Mouse (Mus musculus) spleen, adult 2 months (tissue): ENCODE data around the gene H2afy. TPM values are rescaled to one million over a fixed set of nuclear protein-coding genes. Genes with fewer than 3 reads are reported as not detected.

Experiments
- DNase-seq, 2 experiments: peaks; one replicate each; pipeline versions ENCODE4 v3.0.0 to v3.0.0-alpha.2; 2012 to 2021; ENCODE audit warnings: low spot score in 2 of 2, low read depth in 1 of 2
- H3K27ac ChIP-seq: fragments of 200-500 bp; 2 replicates; pipeline ENCODE4 v1.5.1; 2012; ENCODE audit warnings: low read length, inconsistent platforms; ENCODE audit not compliant: insufficient read depth
- H3K27me3 ChIP-seq: fragments of 200-500 bp; 2 replicates; pipeline ENCODE4 v1.6.1; 2012; ENCODE audit warnings: mild to moderate bottlenecking, moderate library complexity, low read length, inconsistent platforms; ENCODE audit not compliant: control insufficient read depth, insufficient read depth
- H3K36me3 ChIP-seq: fragments of 200-500 bp; 2 replicates; pipeline ENCODE4 v1.6.1; 2012; ENCODE audit warnings: mild to moderate bottlenecking, low read length, inconsistent platforms; ENCODE audit not compliant: control insufficient read depth, insufficient read depth
- H3K4me1 ChIP-seq: fragments of 200-500 bp; 2 replicates; pipeline ENCODE4 v1.6.1; 2011; ENCODE audit warnings: inconsistent platforms; ENCODE audit not compliant: control insufficient read depth, insufficient read depth, insufficient read length
- H3K4me3 ChIP-seq: fragments of 200-500 bp; 2 replicates; pipeline ENCODE4 v1.5.1; 2011; ENCODE audit warnings: mild to moderate bottlenecking, inconsistent platforms; ENCODE audit not compliant: insufficient read depth, insufficient read length; ENCODE audit errors: extremely low read depth
- CTCF ChIP-seq: fragments of 200-500 bp; IDR thresholded peaks from 2 replicates; pipeline ENCODE4 v1.5.1; 2011; ENCODE audit warnings: mild to moderate bottlenecking, inconsistent platforms; ENCODE audit not compliant: insufficient read depth, insufficient read length, insufficient replicate concordance; ENCODE audit errors: extremely low read depth
- POLR2A ChIP-seq: fragments of 200-500 bp; IDR thresholded peaks from 2 replicates; pipeline ENCODE4 v1.6.1; 2011; ENCODE audit warnings: low read depth, low read length, inconsistent platforms
- WGBS: fragments of 180-500 bp; shearing (Covaris S2); methylation state at CpG from one replicate; pipeline ENCODE4 v1.1.7; 2018; 5-methylcytosine and 5-hydroxymethylcytosine counted together
- polyA plus RNA-seq: library from polyadenylated mRNA; depleted of rRNA; stranded (reverse); fragments of >200 nt; gene quantifications from 2 replicates; pipeline ENCODE4 v1.2.3, GENCODE M21; 2012

H2afy gene
- polyA plus RNA-seq, 1 experiment = 125 TPM

DNA sequence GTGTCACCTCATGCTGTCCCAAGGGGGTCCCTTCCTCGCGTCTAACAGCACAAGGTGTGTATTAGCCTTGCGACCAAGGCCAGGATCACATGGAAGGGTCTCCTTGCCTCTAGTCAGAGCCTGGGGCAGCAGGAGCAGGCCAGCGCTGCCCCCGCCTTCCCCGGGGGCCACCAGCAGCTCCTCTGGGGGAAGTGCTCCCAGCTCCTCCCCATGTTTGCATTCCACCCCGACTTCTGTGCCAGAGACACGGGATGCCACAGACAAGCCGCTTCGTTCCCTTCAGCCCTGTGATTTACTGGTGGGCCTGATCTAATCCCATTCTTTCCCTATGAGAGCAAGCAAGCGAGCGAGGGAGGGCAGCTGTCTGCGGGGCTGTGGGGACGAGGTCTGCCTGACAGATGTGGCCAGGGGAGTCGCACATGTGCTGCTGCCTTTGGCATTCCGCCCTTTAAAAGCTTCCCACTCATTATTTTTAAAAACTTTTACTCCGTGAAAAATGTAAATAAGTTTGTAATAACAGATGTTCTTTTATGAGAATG lies 57.4 kb downstream of the H2afy start:
- TF ChIP-seq POLR2A (no peak), CTCF (no peak)
- no peak for DNase-seq
- H3K36me3 ChIP-seq = peaks cover 72% of the 10 kb centered on the region
- H3K4me1 ChIP-seq = no peaks in the 10 kb centered on the region
- 94% methylated on average over 17 of the region's 17 CpGs for WGBS
- no peaks in the 10 kb centered on the region for H3K27me3 ChIP-seq
- H3K27ac ChIP-seq = no peak overlapping the region
- no peak overlapping the region for H3K4me3 ChIP-seq

DNA sequence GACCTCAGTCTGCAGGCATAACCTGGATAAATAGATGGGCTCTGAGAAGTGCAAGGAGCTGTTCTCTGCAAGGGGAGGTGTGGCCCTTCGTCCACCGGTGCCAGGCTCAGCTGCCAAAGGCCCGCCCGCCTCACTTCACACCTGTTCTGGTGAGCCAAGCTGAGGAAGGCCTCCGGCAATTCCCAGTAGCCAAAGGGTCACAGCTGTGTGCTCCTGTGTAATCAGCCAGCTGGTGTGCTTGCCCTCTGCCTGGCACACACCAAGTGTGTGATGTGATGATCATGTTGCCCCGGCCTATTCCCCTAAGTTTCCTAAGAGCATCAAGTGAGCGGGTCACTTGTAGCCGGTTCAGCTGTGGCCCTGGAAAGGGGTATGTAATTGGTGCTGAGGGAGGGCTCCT lies 60.2 kb downstream of the H2afy start:
- no peak overlapping the region for H3K4me3 ChIP-seq
- no peaks in the 10 kb centered on the region for H3K4me1 ChIP-seq
- H3K27ac ChIP-seq = no peak overlapping the region
- TF ChIP-seq POLR2A = no peak
- no peak for TF ChIP-seq CTCF
- WGBS = 90% methylated on average over 8 of the region's 8 CpGs
- peaks cover 63% of the 10 kb centered on the region for H3K36me3 ChIP-seq
- H3K27me3 ChIP-seq = no peaks in the 10 kb centered on the region
- no peak for DNase-seq

DNA sequence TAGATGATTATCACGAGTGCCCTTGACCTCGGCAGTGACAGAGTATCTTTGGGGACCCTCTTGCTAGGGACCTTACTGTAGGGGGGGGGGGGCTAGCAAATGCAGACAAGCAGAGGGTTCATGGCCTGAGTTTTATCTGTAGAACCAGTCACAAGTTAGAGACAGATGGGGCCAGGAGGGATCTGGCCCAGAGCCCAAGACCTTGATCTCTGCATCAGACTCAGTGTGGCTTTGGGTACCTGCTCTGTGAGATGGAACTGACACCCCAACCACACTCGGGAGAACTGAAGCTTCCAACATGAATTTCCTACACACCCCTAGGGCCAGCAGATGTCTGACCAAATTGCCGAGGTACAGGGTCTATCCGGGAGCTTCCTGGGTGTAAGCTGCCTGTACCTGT lies 63.0 kb downstream of the H2afy start:
- Histone ChIP-seq H3K27me3 (no peaks in the 10 kb centered on the region), H3K27ac (no peak overlapping the region), H3K4me3 (no peak overlapping the region), H3K4me1 (no peaks in the 10 kb centered on the region), H3K36me3 (peaks cover 42% of the 10 kb centered on the region)
- DNase-seq = no peak
- WGBS = 88% methylated on average over 5 of the region's 5 CpGs
- TF ChIP-seq POLR2A (no peak), CTCF (no peak)

DNA sequence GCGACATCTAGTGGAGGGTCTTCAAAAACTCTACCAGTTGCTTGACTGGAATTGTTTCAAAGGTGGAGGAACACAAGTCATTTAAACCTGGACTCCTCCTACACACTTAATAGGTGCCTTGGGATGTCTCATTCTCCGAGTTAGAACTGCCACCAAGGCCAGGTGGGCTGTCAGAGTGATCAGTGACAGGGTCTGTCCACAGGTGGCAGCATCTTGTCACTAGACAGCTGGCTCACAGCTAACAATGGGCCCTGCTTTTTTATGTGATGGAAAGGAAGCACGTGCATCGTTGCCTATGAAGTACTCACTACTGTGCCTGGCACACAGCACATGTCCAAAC lies 63.9 kb downstream of the H2afy start:
- DNase-seq = no peak
- H3K36me3 ChIP-seq = peaks cover 34% of the 10 kb centered on the region
- 75% methylated on average over 4 of the region's 4 CpGs for WGBS
- H3K4me3 ChIP-seq = no peak overlapping the region
- H3K27me3 ChIP-seq = no peaks in the 10 kb centered on the region
- H3K4me1 ChIP-seq = no peaks in the 10 kb centered on the region
- no peak overlapping the region for H3K27ac ChIP-seq
- TF ChIP-seq CTCF (no peak; the same call in 1 of the 2 replicates), POLR2A (no peak)

DNA sequence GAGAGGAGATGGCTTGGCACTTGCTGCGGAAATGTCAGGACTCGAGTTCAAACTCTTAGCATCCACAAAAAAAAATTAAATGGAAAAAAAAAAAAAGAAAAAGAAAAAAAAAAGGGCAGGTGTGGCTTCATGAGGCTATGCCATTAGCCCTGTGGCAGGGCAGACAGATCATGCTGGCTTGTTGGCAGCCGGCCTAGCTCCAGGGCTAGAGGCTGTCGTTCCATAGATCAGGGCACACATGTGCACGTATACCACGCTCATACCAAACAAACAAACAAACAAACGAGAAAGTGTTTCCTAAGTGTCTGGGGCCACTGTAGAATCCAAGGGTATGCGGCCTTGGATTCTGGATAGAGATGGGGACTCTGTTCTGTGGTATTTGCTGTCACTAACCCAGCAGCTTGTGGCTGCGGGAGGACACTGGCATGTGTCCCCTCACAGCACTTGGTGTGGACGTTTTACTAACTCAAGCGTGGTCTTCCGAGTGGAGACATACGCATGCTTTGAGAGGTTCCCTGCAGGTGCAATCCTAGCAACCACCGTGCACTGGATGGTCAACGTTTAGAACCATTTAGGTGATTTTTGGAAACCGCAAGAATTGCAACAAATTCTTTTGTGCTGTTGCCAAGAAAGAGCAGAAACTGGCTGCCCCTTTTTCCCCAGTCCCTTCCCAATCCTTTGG lies 64.4 kb downstream of the H2afy start:
- 89% methylated on average over 16 of the region's 16 CpGs for WGBS
- H3K27ac ChIP-seq = no peak overlapping the region
- no peak for TF ChIP-seq CTCF
- no peak for TF ChIP-seq POLR2A
- no peaks in the 10 kb centered on the region for H3K4me1 ChIP-seq
- no peak overlapping the region for H3K4me3 ChIP-seq
- no peaks in the 10 kb centered on the region for H3K27me3 ChIP-seq
- DNase-seq = no peak
- peaks cover 32% of the 10 kb centered on the region for H3K36me3 ChIP-seq

DNA sequence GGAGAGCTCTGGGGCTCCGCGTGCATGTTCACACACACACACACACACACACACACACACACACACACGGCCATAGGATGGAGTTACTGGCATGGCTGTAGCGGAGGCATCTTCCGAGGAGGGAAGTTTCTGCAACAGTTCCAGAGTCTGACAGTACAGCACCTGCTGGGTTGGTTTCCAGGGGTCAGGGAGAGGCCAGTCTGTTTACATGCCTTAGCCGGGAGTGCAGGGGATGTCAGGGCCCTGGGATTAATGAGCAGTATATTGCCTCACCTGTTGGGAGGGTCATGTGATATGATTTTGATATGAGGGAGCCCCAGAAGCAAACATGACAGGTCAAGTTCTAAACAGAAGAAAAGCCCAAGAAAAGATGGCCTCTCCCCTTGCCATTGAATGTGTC lies 66.5 kb downstream of the H2afy start:
- peaks cover 14% of the 10 kb centered on the region for H3K36me3 ChIP-seq
- TF ChIP-seq CTCF = no peak
- no peaks in the 10 kb centered on the region for H3K27me3 ChIP-seq
- no peaks in the 10 kb centered on the region for H3K4me1 ChIP-seq
- DNase-seq = no peak
- H3K27ac ChIP-seq = no peak overlapping the region
- WGBS = 87% methylated on average over 6 of the region's 6 CpGs
- H3K4me3 ChIP-seq = no peak overlapping the region

DNA sequence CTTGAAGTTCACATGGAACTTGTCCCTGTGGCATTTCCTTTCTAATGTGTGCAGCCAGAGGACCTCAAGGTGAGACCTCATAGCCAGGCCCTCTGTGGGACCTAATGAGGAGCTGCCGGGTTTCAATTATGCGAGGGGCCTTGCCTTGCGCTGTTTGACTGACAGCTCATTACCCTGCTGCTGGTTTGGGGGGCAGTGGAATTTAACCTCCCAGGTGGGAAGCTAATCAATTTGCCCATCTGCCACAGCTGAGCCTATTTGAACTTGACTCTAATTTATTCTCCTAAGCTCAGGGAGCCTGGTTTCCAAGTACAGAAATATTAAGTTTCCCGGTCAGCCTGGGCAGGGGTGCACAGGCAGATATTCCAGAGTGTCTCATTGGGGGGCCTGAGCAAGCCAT lies 67.6 kb downstream of the H2afy start:
- DNase-seq = no peak
- no peaks in the 10 kb centered on the region for H3K4me1 ChIP-seq
- H3K27me3 ChIP-seq = no peaks in the 10 kb centered on the region
- H3K27ac ChIP-seq = no peak overlapping the region
- H3K36me3 ChIP-seq = peaks cover 8% of the 10 kb centered on the region
- no peak for TF ChIP-seq CTCF
- no peak for TF ChIP-seq POLR2A
- H3K4me3 ChIP-seq = no peak overlapping the region
- WGBS = 88% methylated on average over 4 of the region's 4 CpGs
